Mouse (Mus musculus) thymus, postnatal 25 days (tissue): ENCODE measurements around the gene Sh2b3.

Experiments
- DNase-seq: peaks from one replicate; pipeline ENCODE4 v3.0.0; 2022

Gene Sh2b3

GRCm38 (mm10) chr5:121843138-121843905, 5.9 kb upstream of the Sh2b3 start:
- no peak for DNase-seq

- peak; percentile 87 for DNase-seq
Observed at GRCm38 (mm10) chr5:121842665-121843118, 5.2 kb upstream of the Sh2b3 start.

GRCm38 (mm10) chr5:121841973-121842372, 4.5 kb upstream of the Sh2b3 start:
- DNase-seq, result no peak

GRCm38 (mm10) chr5:121841516-121841915, 4.1 kb upstream of the Sh2b3 start:
- no peak for DNase-seq

GRCm38 (mm10) chr5:121839128-121839473, 1.7 kb upstream of the Sh2b3 start:
- DNase-seq, result no peak

- DNase-seq, result peak; percentile 60
Observed at GRCm38 (mm10) chr5:121838341-121839127, 1.1 kb upstream of the Sh2b3 start.

GRCm38 (mm10) chr5:121836692-121837415, 592 bp downstream of the Sh2b3 start:
- peak; percentile 88 for DNase-seq

GRCm38 (mm10) chr5:121835949-121836691, 1.3 kb downstream of the Sh2b3 start:
- DNase-seq, result no peak

- DNase-seq, result no peak
Observed at GRCm38 (mm10) chr5:121834991-121835747, 2.3 kb downstream of the Sh2b3 start.

- no peak for DNase-seq
Observed at GRCm38 (mm10) chr5:121834241-121834606, 3.2 kb downstream of the Sh2b3 start.

GRCm38 (mm10) chr5:121833572-121834240, 3.7 kb downstream of the Sh2b3 start:
- peak; percentile 68 for DNase-seq

- no peak for DNase-seq
Observed at GRCm38 (mm10) chr5:121833159-121833558, 4.3 kb downstream of the Sh2b3 start.

- no peak for DNase-seq
Observed at GRCm38 (mm10) chr5:121832376-121833155, 4.9 kb downstream of the Sh2b3 start.

- no peak for DNase-seq
Observed at GRCm38 (mm10) chr5:121831002-121831601, 6.3 kb downstream of the Sh2b3 start.

GRCm38 (mm10) chr5:121828491-121829432, 8.7 kb downstream of the Sh2b3 start:
- DNase-seq, result no peak

- no peak for DNase-seq
Observed at GRCm38 (mm10) chr5:121827876-121828275, 9.6 kb downstream of the Sh2b3 start.

- DNase-seq, result no peak
Observed at GRCm38 (mm10) chr5:121825606-121826005, 11.8 kb downstream of the Sh2b3 start.

- no peak for DNase-seq
Observed at GRCm38 (mm10) chr5:121824121-121824520, 13.3 kb downstream of the Sh2b3 start.

- no peak for DNase-seq
Observed at GRCm38 (mm10) chr5:121823668-121824067, 13.8 kb downstream of the Sh2b3 start.
